Mouse (Mus musculus) G1E (cell line): ENCODE results near the gene Fancd2. TPM values are rescaled to one million over a fixed set of nuclear protein-coding genes. Genes with fewer than 3 reads are reported as not detected.

Source experiments
- ATAC-seq: 2 replicates; pipeline ENCODE4 v1.8.0; 2016; ENCODE audit warnings: mild to moderate bottlenecking; ENCODE audit not compliant: insufficient number of reproducible peaks, poor library complexity, low FRiP score, severe bottlenecking; ENCODE audit errors: extremely low read depth
- DNase-seq: peaks from one replicate; pipeline ENCODE4 v3.0.0; 2012; ENCODE audit warnings: low spot score
- H3K27me3 ChIP-seq: 2 replicates; pipeline ENCODE4 v1.6.1; 2012; ENCODE audit warnings: mild to moderate bottlenecking, low read length, inconsistent platforms; ENCODE audit not compliant: insufficient read depth
- H3K36me3 ChIP-seq: replicated peaks from 2 replicates; pipeline ENCODE3; 2012; ENCODE audit warnings: mild to moderate bottlenecking, inconsistent platforms
- H3K4me1 ChIP-seq: 2 replicates; pipeline ENCODE4 v1.6.1; 2012; ENCODE audit warnings: low read depth, low read length, inconsistent platforms, mixed read lengths; ENCODE audit not compliant: insufficient read depth
- H3K4me3 ChIP-seq: 2 replicates; pipeline ENCODE4 v1.5.1; 2012; ENCODE audit warnings: low read depth, mild to moderate bottlenecking, inconsistent platforms, low read length, moderate library complexity, mixed read lengths
- H3K9me3 ChIP-seq: replicated peaks from 2 replicates; pipeline ENCODE4 v1.6.1; 2012; ENCODE audit warnings: inconsistent platforms
- CTCF ChIP-seq: IDR thresholded peaks from 2 replicates; pipeline ENCODE4 v1.5.1; 2012; ENCODE audit warnings: low read depth, low read length, inconsistent platforms, mixed read lengths
- GATA1 ChIP-seq: IDR thresholded peaks from 2 replicates; pipeline ENCODE4 v1.6.1; 2012; ENCODE audit warnings: borderline replicate concordance, low read length, inconsistent platforms, mixed read lengths
- GATA2 ChIP-seq: IDR thresholded peaks from 2 replicates; pipeline ENCODE4 v1.6.1; 2012; ENCODE audit warnings: low read depth, low read length, inconsistent platforms, borderline replicate concordance
- POLR2AphosphoS5 ChIP-seq: IDR thresholded peaks from 2 replicates; pipeline ENCODE4 v1.6.1; 2012; ENCODE audit warnings: low read depth, low read length, inconsistent platforms; ENCODE audit not compliant: insufficient replicate concordance
- TAL1 ChIP-seq: conservative IDR thresholded peaks from 2 replicates; pipeline ENCODE4 v1.6.1; 2012; ENCODE audit warnings: low read depth, low read length, inconsistent platforms, mixed read lengths
- polyA plus RNA-seq: library from polyadenylated mRNA; stranded (reverse); fragments of >175 nt; gene quantifications from 2 replicates; pipeline ENCODE4 v1.2.3, GENCODE M21; 2012
- total RNA-seq, 2 experiments: library from RNA; stranded (forward) in 1 of 2; stranded (reverse) in 1 of 2; fragments of 200-1000 nt in 1 of 2; fragments of >200 nt in 1 of 2; fragmentation: Nextera tagmentation in 1 of 2; gene quantifications; 2 replicates each; pipeline ENCODE4 v1.2.3; 2014 to 2017

Gene Fancd2
- total RNA-seq (2014; fragmentation: Nextera tagmentation) (47.2 and 83.5 TPM in 2 replicates), total RNA-seq (2017) (32.9 and 41.1 TPM in 2 replicates), polyA plus RNA-seq (2.2 TPM in 2 replicates)

DNA sequence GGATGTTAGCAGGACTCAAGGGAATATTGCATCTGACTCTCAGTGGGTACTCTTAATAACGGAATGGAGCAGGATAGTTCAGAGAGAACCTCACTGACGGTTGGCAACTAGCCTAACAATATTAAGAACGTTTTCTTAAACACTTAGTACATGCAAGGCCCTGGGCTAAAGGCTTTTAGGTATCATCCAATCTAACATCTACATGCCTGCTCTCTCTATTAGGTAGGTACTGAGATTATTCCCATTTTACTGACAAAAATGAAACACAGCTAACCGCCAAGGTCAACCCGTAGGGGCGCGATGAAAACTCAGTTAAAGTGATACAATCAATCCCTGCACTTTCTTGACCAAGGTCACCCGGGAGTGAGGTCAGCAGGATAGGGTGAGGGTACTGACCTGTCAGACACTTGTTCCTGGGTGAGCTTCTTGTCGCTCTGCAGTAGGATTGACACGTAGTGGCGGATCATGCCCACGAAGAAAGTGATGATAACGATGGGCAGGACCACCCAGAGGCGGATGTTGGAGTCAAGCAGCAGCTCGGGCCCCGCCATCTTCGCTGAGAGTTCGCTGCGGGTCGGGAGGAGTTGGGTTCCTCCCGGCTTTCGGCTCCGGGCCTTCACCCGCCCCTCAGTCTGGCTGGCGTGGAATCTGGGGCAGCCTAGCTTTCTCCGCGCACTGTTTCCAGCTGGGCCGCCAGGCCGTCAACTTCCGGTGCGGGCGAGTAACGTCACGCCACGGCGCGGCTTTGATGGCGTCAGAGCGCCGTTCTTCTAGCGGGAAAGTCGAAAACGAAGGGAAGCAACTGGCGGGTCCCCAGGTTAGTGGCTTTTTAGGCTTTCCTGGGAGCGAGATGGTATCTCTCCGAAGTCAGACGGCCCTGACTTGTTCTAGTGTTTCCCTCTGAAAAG lies at the start of gene Fancd2, which contains the start of gene Emc3:
Gene Fancd2 (plus strand): TSS at position 751 of the 908 bp plus-strand sequence.
Gene Emc3 (minus strand): TSS at position 721 of the 908 bp plus-strand sequence.
- Histone ChIP-seq H3K36me3 (peaks cover 53% of the 10 kb centered on the region), H3K4me3 (peak within 1 kb of the TSS; percentile 95), H3K4me1 (peaks cover 31% of the 10 kb centered on the region), H3K9me3 (no peaks in the 10 kb centered on the region), H3K27me3 (no peaks in the 10 kb centered on the region)
- ATAC-seq (peak; percentile 72), DNase-seq (peak; percentile 74)
- TF ChIP-seq TAL1 (no peak), CTCF (no peak), GATA2 (no peak), POLR2AphosphoS5 (no peak), GATA1 (no peak)

DNA sequence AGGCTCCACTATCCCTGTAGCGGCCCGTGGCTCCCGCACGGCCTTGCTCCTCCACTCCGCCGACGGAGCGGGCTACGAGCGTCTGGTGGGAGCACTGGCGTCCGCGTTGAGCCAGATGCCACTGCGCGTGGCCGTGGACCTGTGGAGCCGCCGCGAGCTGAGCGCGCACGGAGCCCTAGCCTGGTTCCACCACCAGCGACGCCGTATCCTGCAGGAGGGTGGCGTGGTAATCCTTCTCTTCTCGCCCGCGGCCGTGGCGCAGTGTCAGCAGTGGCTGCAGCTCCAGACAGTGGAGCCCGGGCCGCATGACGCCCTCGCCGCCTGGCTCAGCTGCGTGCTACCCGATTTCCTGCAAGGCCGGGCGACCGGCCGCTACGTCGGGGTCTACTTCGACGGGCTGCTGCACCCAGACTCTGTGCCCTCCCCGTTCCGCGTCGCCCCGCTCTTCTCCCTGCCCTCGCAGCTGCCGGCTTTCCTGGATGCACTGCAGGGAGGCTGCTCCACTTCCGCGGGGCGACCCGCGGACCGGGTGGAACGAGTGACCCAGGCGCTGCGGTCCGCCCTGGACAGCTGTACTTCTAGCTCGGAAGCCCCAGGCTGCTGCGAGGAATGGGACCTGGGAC lies 48.9 kb upstream of the Fancd2 start:
- DNase-seq = peak; percentile 67
- no peak; the same call in 1 of the 2 replicates for ATAC-seq
- H3K9me3 ChIP-seq = no peaks in the 10 kb centered on the region
- peaks cover 23% of the 10 kb centered on the region for H3K36me3 ChIP-seq
- TF ChIP-seq GATA1 = no peak
- no peak for TF ChIP-seq POLR2AphosphoS5
- no peak for TF ChIP-seq CTCF
- TF ChIP-seq GATA2 = no peak
- no peak for TF ChIP-seq TAL1
- H3K4me1 ChIP-seq = peaks cover 49% of the 10 kb centered on the region
- peak overlapping the region; percentile 82 for H3K4me3 ChIP-seq
- peaks cover 32% of the 10 kb centered on the region for H3K27me3 ChIP-seq

DNA sequence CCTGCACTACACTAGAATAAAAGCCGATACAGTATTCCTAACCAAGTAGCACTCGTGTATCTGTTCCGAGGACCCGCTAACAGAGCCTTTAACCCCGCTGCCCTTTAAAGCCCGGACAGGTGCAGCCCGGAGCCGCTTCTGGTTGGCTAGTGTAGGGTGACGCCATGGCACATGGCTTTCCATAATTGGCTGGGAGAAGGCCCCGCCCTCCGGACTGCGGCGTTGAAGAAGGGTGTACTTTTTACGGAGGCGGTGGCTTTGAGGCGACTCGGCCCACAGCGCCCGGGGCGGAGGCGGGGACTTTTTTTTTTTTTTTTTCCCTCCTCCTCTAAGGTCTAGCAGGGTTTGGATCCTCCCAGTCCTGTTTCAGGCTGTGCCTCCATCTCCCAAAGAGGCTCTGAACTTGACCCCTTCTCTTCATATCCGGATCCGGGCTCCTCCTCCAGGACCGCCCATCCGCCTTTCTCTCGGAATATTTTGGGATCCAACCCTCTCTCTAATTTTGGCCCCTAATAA lies 48.3 kb upstream of the Fancd2 start, which contains the start of gene Creld1:
Gene Creld1 (plus strand): TSS at position 198 of the 516 bp plus-strand sequence.
- H3K4me1 ChIP-seq = peaks cover 54% of the 10 kb centered on the region
- ATAC-seq = peak; percentile 98
- H3K36me3 ChIP-seq = peaks cover 29% of the 10 kb centered on the region

DNA sequence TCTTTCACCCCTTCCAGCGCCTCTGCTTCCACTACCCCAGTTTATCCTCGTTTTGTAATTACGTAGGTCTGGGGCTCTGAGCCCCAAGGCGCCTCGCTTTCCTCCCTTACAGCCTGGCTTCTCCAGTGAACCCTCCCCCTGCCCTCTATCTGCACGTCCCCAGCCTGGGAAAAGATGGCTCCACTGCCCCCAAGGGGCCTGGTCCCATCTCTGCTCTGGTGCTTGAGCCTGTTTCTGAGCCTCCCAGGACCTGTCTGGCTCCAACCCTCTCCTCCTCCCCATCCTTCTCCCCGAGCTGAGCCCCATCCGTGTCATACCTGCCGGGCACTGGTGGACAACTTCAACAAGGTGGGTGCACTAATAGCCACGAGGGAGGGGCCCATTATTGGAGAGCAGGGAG lies 47.8 kb upstream of the Fancd2 start:
- ATAC-seq = no peak
- peaks cover 34% of the 10 kb centered on the region for H3K36me3 ChIP-seq
- peaks cover 54% of the 10 kb centered on the region for H3K4me1 ChIP-seq
- no peaks in the 10 kb centered on the region for H3K9me3 ChIP-seq
- peak; percentile 68 for DNase-seq
- peak overlapping the region; percentile 82 for H3K4me3 ChIP-seq
- no peak for TF ChIP-seq TAL1
- no peak for TF ChIP-seq GATA2
- no peak for TF ChIP-seq CTCF
- TF ChIP-seq POLR2AphosphoS5 = no peak
- peaks cover 27% of the 10 kb centered on the region for H3K27me3 ChIP-seq

More for the DNA sequence above, 48.3 kb upstream of the Fancd2 start, which contains the start of gene Creld1:
- Histone ChIP-seq H3K27me3 (peaks cover 28% of the 10 kb centered on the region), H3K4me3 (peak within 1 kb of the TSS; percentile 82), H3K9me3 (no peaks in the 10 kb centered on the region)
- DNase-seq = peak; percentile 99
- no peak for TF ChIP-seq CTCF
- TF ChIP-seq TAL1 = no peak
- no peak for TF ChIP-seq POLR2AphosphoS5
- no peak for TF ChIP-seq GATA2

DNA sequence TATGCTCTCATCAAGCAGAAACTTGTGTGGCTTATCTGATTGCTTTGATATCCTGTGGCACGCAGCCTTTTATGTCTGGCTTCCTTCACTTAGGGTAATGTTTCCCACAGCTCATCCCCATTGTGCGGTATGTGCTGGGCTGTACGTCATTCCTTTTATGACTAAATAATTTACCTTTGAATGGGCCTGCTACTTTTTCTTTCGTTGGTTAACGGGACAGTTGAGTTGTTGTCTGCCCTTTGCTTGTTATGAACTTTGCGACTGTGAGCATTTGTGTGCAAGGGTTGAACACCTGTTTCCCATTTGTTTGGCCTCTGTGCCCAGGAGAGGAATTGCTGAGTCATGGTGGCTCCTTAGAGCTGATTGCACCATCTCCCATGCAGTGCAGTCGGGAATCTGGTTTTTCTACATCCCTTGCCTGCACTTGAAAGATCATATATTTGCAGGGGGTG lies 44.3 kb upstream of the Fancd2 start:
- no peaks in the 10 kb centered on the region for H3K9me3 ChIP-seq
- TF ChIP-seq TAL1 (no peak), POLR2AphosphoS5 (no peak), GATA2 (no peak), GATA1 (no peak), CTCF (no peak)
- H3K4me1 ChIP-seq = peaks cover 48% of the 10 kb centered on the region
- DNase-seq (no peak), ATAC-seq (no peak)
- H3K4me3 ChIP-seq = no peak overlapping the region
- peaks cover 3% of the 10 kb centered on the region; the same call in 1 of the 2 replicates for H3K27me3 ChIP-seq
- H3K36me3 ChIP-seq = peaks cover 63% of the 10 kb centered on the region

DNA sequence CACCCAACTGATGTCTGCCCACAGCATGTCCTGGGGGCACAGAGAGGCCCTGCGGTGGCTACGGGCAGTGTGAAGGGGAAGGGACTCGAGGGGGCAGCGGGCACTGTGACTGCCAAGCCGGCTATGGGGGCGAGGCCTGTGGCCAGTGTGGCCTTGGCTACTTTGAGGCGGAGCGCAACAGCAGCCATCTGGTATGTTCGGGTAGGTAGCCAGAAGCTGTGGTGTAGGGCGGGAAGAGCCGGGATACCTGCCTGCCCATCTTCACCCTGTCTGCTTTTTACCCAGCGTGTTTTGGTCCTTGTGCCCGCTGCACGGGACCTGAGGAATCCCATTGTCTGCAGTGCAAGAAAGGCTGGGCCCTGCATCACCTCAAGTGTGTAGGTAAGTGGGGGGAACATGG lies 42.1 kb upstream of the Fancd2 start:
- Histone ChIP-seq H3K27me3 (no peaks in the 10 kb centered on the region), H3K4me1 (peaks cover 30% of the 10 kb centered on the region)

More for the DNA sequence above, 42.1 kb upstream of the Fancd2 start:
- Histone ChIP-seq H3K4me3 (no peak overlapping the region), H3K36me3 (peaks cover 80% of the 10 kb centered on the region), H3K9me3 (peaks cover 3% of the 10 kb centered on the region)
- ATAC-seq (no peak), DNase-seq (no peak)
- TF ChIP-seq CTCF (no peak), TAL1 (no peak), GATA1 (no peak), GATA2 (no peak), POLR2AphosphoS5 (no peak)
